Mouse (Mus musculus) E14TG2a.4 (cell line): ENCODE results near the gene Got1.

ENCODE experiments used
- H3K27me3 ChIP-seq: 2 replicates; pipeline ENCODE4 v1.6.1; 2014; ENCODE audit warnings: low read length, control low read depth; ENCODE audit not compliant: insufficient read depth
- H3K36me3 ChIP-seq: 2 replicates; pipeline ENCODE4 v1.6.1; 2014; ENCODE audit warnings: low read length, control low read depth; ENCODE audit not compliant: insufficient read depth
- H3K4me1 ChIP-seq: replicated peaks from 2 replicates; pipeline ENCODE4 v1.6.1; 2014; ENCODE audit warnings: low read depth, low read length, control low read depth
- H3K4me3 ChIP-seq: replicated peaks from 2 replicates; pipeline ENCODE4 v1.5.1; 2014; ENCODE audit warnings: mild to moderate bottlenecking, low read length
- H3K9me3 ChIP-seq: 2 replicates; pipeline ENCODE4 v1.6.1; 2014; ENCODE audit warnings: low read length, control low read depth
- CTCF ChIP-seq: conservative IDR thresholded peaks from 2 replicates; pipeline ENCODE4 v1.5.1; 2014; ENCODE audit warnings: low read length
- NANOG ChIP-seq: IDR thresholded peaks from 2 replicates; pipeline ENCODE4 v1.6.1; 2014; ENCODE audit warnings: borderline replicate concordance, low read length, mixed read lengths
- POU5F1 ChIP-seq: IDR thresholded peaks from 2 replicates; pipeline ENCODE4 v1.6.1; 2014; ENCODE audit warnings: low read length, borderline replicate concordance

Got1 gene

DNA sequence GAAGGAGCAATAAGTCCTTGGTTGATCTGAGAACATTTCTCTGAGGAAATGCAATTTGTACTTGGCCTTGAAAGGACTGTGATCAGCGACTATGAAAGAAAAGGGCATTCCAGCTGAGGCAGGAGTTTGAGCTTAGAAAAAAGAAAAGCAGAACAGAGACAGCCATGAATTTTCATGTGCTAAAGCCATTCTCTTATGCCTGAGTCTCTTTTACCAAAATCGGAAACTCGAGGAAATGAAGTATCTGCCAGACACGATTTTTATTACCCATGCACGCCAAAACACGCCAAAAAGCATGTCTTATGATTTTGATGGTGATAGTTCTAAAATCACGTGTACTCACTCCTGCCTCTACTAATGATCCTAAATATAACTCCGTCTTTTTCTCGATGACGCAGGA is 72.8 kb downstream of the Got1 start:
- Histone ChIP-seq H3K4me3 (no peak overlapping the region), H3K36me3 (no peaks in the 10 kb centered on the region), H3K4me1 (peaks cover 7% of the 10 kb centered on the region; the same call in 1 of the 2 replicates), H3K27me3 (no peaks in the 10 kb centered on the region), H3K9me3 (no peaks in the 10 kb centered on the region)
- TF ChIP-seq POU5F1 (no peak), CTCF (no peak), NANOG (no peak)
